Mouse (Mus musculus): ENCODE measurements around the gene Pfkfb3. TPM values are rescaled to one million over a fixed set of nuclear protein-coding genes. Genes with fewer than 3 reads are reported as not detected.

The Pfkfb3 gene
- polyA plus RNA-seq, 1 experiment from 2014 or later = 17.9 TPM

GRCm38 (mm10) chr2:11464661-11465099 lies 89.2 kb downstream of the Pfkfb3 start:
- WGBS = 41% methylated on average over 3 of the region's 3 CpGs
- peak; percentile 96 for ATAC-seq (ENCODE audit: low read depth)
- no peak overlapping the region for H3K4me2 ChIP-seq (ENCODE audit: low read depth, low read length)
- no peaks in the 10 kb centered on the region for H3K27me3 ChIP-seq (ENCODE audit: control insufficient read depth, insufficient read depth, low read depth, low read length)
- H3K9ac ChIP-seq (ENCODE audit: low read length) = no peak overlapping the region
- no peaks in the 10 kb centered on the region for H3K9me3 ChIP-seq (ENCODE audit: control insufficient read depth, low read length)
- H3K36me3 ChIP-seq (ENCODE audit: control insufficient read depth, insufficient read depth, low read length) = no peaks in the 10 kb centered on the region
- no peak overlapping the region for H3K4me3 ChIP-seq (ENCODE audit: low read length)
- H3K4me1 ChIP-seq (replicated peaks; ENCODE audit: control insufficient read depth, insufficient read depth, low read length) = peaks cover 7% of the 10 kb centered on the region; the same call in 1 of the 2 replicates
- peak overlapping the region; percentile 32; the same call in 1 of the 2 replicates for H3K27ac ChIP-seq (ENCODE audit: low read length)

- no peak overlapping the region for H3K4me2 ChIP-seq (ENCODE audit: low read depth, low read length)
- H3K4me3 ChIP-seq (ENCODE audit: low read length) = no peak overlapping the region
- H3K27me3 ChIP-seq (ENCODE audit: control insufficient read depth, insufficient read depth, low read depth, low read length) = no peaks in the 10 kb centered on the region
- WGBS = 47% methylated on average over 3 of the region's 3 CpGs
- no peaks in the 10 kb centered on the region for H3K9me3 ChIP-seq (ENCODE audit: control insufficient read depth, low read length)
- no peak for ATAC-seq (ENCODE audit: low read depth)
- H3K27ac ChIP-seq (ENCODE audit: low read length) = no peak overlapping the region
- no peak overlapping the region for H3K9ac ChIP-seq (ENCODE audit: low read length)
- H3K4me1 ChIP-seq (replicated peaks; ENCODE audit: control insufficient read depth, insufficient read depth, low read length) = peaks cover 11% of the 10 kb centered on the region; the same call in 1 of the 2 replicates
- H3K36me3 ChIP-seq (ENCODE audit: control insufficient read depth, insufficient read depth, low read length) = no peaks in the 10 kb centered on the region
These were observed 92.9 kb downstream of the Pfkfb3 start for GRCm38 (mm10) chr2:11460976-11461375.

GRCm38 (mm10) chr2:11458494-11458893 lies 95.4 kb downstream of the Pfkfb3 start:
- 82% methylated on average over 1 of the region's 1 CpGs for WGBS
- no peaks in the 10 kb centered on the region for H3K36me3 ChIP-seq (ENCODE audit: control insufficient read depth, insufficient read depth, low read length)
- no peak for ATAC-seq (ENCODE audit: low read depth)

GRCm38 (mm10) chr2:11457904-11458303 lies 96.0 kb downstream of the Pfkfb3 start:
- no peaks in the 10 kb centered on the region for H3K27me3 ChIP-seq (ENCODE audit: control insufficient read depth, insufficient read depth, low read depth, low read length)
- H3K4me1 ChIP-seq (replicated peaks; ENCODE audit: control insufficient read depth, insufficient read depth, low read length) = 0 out of 2 replicates have a peak, but pooled peaks cover 4% of the 10 kb centered on the region
- H3K9ac ChIP-seq (ENCODE audit: low read length) = no peak overlapping the region
- 50% methylated on average over 7 of the region's 7 CpGs for WGBS
- no peaks in the 10 kb centered on the region for H3K36me3 ChIP-seq (ENCODE audit: control insufficient read depth, insufficient read depth, low read length)
- no peaks in the 10 kb centered on the region for H3K9me3 ChIP-seq (ENCODE audit: control insufficient read depth, low read length)
- no peak overlapping the region; the same call in 1 of the 2 replicates for H3K4me2 ChIP-seq (ENCODE audit: low read depth, low read length)
- H3K27ac ChIP-seq (ENCODE audit: low read length) = no peak overlapping the region
- peak; percentile 28; the same call in 1 of the 2 replicates for ATAC-seq (ENCODE audit: low read depth)
- H3K4me3 ChIP-seq (ENCODE audit: low read length) = no peak overlapping the region

More at GRCm38 (mm10) chr2:11458494-11458893, 95.4 kb downstream of the Pfkfb3 start:
- H3K9me3 ChIP-seq (ENCODE audit: control insufficient read depth, low read length) = no peaks in the 10 kb centered on the region
- no peaks in the 10 kb centered on the region for H3K27me3 ChIP-seq (ENCODE audit: control insufficient read depth, insufficient read depth, low read depth, low read length)
- no peak overlapping the region for H3K27ac ChIP-seq (ENCODE audit: low read length)
- H3K4me3 ChIP-seq (ENCODE audit: low read length) = no peak overlapping the region
- no peak overlapping the region for H3K9ac ChIP-seq (ENCODE audit: low read length)
- H3K4me2 ChIP-seq (ENCODE audit: low read depth, low read length) = no peak overlapping the region
- H3K4me1 ChIP-seq (replicated peaks; ENCODE audit: control insufficient read depth, insufficient read depth, low read length) = 0 out of 2 replicates have a peak, but pooled peaks cover 4% of the 10 kb centered on the region

- Histone ChIP-seq H3K4me3 (ENCODE audit: low read length) (no peak overlapping the region), H3K4me1 (replicated peaks; ENCODE audit: control insufficient read depth, insufficient read depth, low read length) (no peaks in the 10 kb centered on the region; the same call in 1 of the 2 replicates), H3K36me3 (ENCODE audit: control insufficient read depth, insufficient read depth, low read length) (no peaks in the 10 kb centered on the region), H3K27me3 (ENCODE audit: control insufficient read depth, insufficient read depth, low read depth, low read length) (no peaks in the 10 kb centered on the region), H3K4me2 (ENCODE audit: low read depth, low read length) (no peak overlapping the region), H3K27ac (ENCODE audit: low read length) (no peak overlapping the region), H3K9ac (ENCODE audit: low read length) (no peak overlapping the region), H3K9me3 (ENCODE audit: control insufficient read depth, low read length) (no peaks in the 10 kb centered on the region)
- WGBS = 73% methylated on average over 3 of the region's 3 CpGs
- no peak for ATAC-seq (ENCODE audit: low read depth)
These were observed 105.2 kb downstream of the Pfkfb3 start for GRCm38 (mm10) chr2:11448711-11449110.

- ATAC-seq (ENCODE audit: low read depth) = peak; percentile 71
- Histone ChIP-seq H3K9me3 (ENCODE audit: control insufficient read depth, low read length) (no peaks in the 10 kb centered on the region), H3K4me1 (replicated peaks; ENCODE audit: control insufficient read depth, insufficient read depth, low read length) (no peaks in the 10 kb centered on the region; the same call in 1 of the 2 replicates), H3K4me2 (ENCODE audit: low read depth, low read length) (no peak overlapping the region), H3K4me3 (ENCODE audit: low read length) (no peak overlapping the region), H3K27ac (ENCODE audit: low read length) (no peak overlapping the region), H3K36me3 (ENCODE audit: control insufficient read depth, insufficient read depth, low read length) (no peaks in the 10 kb centered on the region), H3K27me3 (ENCODE audit: control insufficient read depth, insufficient read depth, low read depth, low read length) (no peaks in the 10 kb centered on the region), H3K9ac (ENCODE audit: low read length) (no peak overlapping the region)
- 54% methylated on average over 2 of the region's 2 CpGs for WGBS
These were observed 106.0 kb downstream of the Pfkfb3 start for GRCm38 (mm10) chr2:11447865-11448264.

- Histone ChIP-seq H3K4me1 (replicated peaks; ENCODE audit: control insufficient read depth, insufficient read depth, low read length) (no peaks in the 10 kb centered on the region; the same call in 1 of the 2 replicates), H3K9me3 (ENCODE audit: control insufficient read depth, low read length) (no peaks in the 10 kb centered on the region), H3K4me2 (ENCODE audit: low read depth, low read length) (no peak overlapping the region), H3K36me3 (ENCODE audit: control insufficient read depth, insufficient read depth, low read length) (no peaks in the 10 kb centered on the region), H3K9ac (ENCODE audit: low read length) (no peak overlapping the region), H3K27me3 (ENCODE audit: control insufficient read depth, insufficient read depth, low read depth, low read length) (no peaks in the 10 kb centered on the region), H3K27ac (ENCODE audit: low read length) (no peak overlapping the region), H3K4me3 (ENCODE audit: low read length) (no peak overlapping the region)
- no peak for ATAC-seq (ENCODE audit: low read depth)
- WGBS = 79% methylated on average over 3 of the region's 3 CpGs
These were observed 108.2 kb downstream of the Pfkfb3 start for GRCm38 (mm10) chr2:11445722-11446121.

- Histone ChIP-seq H3K9ac (ENCODE audit: low read length) (no peak overlapping the region), H3K27ac (ENCODE audit: low read length) (no peak overlapping the region), H3K36me3 (ENCODE audit: control insufficient read depth, insufficient read depth, low read length) (no peaks in the 10 kb centered on the region), H3K4me1 (replicated peaks; ENCODE audit: control insufficient read depth, insufficient read depth, low read length) (peaks cover 2% of the 10 kb centered on the region; the same call in 1 of the 2 replicates), H3K4me3 (ENCODE audit: low read length) (no peak overlapping the region), H3K27me3 (ENCODE audit: control insufficient read depth, insufficient read depth, low read depth, low read length) (no peaks in the 10 kb centered on the region), H3K9me3 (ENCODE audit: control insufficient read depth, low read length) (no peaks in the 10 kb centered on the region), H3K4me2 (ENCODE audit: low read depth, low read length) (no peak overlapping the region)
- 50% methylated on average over 4 of the region's 4 CpGs for WGBS
- no peak for ATAC-seq (ENCODE audit: low read depth)
These were observed 112.0 kb downstream of the Pfkfb3 start for GRCm38 (mm10) chr2:11441864-11442263.

- Histone ChIP-seq H3K9me3 (ENCODE audit: control insufficient read depth, low read length) (no peaks in the 10 kb centered on the region), H3K4me1 (replicated peaks; ENCODE audit: control insufficient read depth, insufficient read depth, low read length) (peaks cover 2% of the 10 kb centered on the region; the same call in 1 of the 2 replicates), H3K27me3 (ENCODE audit: control insufficient read depth, insufficient read depth, low read depth, low read length) (no peaks in the 10 kb centered on the region), H3K4me3 (ENCODE audit: low read length) (no peak overlapping the region), H3K9ac (ENCODE audit: low read length) (no peak overlapping the region), H3K4me2 (ENCODE audit: low read depth, low read length) (no peak overlapping the region), H3K36me3 (ENCODE audit: control insufficient read depth, insufficient read depth, low read length) (no peaks in the 10 kb centered on the region), H3K27ac (ENCODE audit: low read length) (peak overlapping the region; percentile 65)
- peak; percentile 91 for ATAC-seq (ENCODE audit: low read depth)
- WGBS = 45% methylated on average over 12 of the region's 12 CpGs
These were observed 115.5 kb downstream of the Pfkfb3 start for GRCm38 (mm10) chr2:11438231-11438954.

All from lung, embryonic 16.5 days (tissue).